Mouse (Mus musculus): ENCODE results near the gene Gbf1. TPM values are rescaled to one million over a fixed set of nuclear protein-coding genes. Genes with fewer than 3 reads are reported as not detected.
"Not testable (repeated sequence)": the region's sequence is repeated elsewhere in the genome, so short reads cannot be mapped to it uniquely, and the experiment has no call there.

The Gbf1 gene
- polyA plus RNA-seq, 1 experiment, result 86.4 TPM

DNA sequence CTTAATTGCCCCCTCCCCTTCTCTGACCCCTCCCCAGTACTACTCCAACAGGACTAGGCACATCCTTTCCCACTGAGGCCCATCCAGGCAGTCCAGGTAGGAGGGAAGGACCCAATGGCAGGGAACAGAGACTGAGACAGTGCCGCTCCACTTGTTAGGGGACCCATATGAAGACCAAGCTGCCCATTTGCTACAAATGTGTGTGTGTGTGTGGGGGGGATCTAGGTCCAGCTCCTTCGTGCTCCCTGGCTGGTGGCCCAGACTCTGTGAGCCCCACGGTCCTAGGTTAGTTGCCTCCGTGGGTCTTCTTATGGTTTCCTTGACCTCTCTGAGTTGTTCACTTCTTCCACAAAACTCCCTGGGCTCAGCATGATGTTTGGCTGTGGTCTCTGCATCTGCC, 26.0 kb upstream of the Gbf1 start:
- no peak overlapping the region for H3K27ac ChIP-seq (ENCODE audit: insufficient read depth, low read length)
- no peaks in the 10 kb centered on the region for H3K4me1 ChIP-seq (ENCODE audit: control insufficient read depth, insufficient read depth, low read length)
- H3K4me3 ChIP-seq (ENCODE audit: insufficient read depth, low read length), result no peak overlapping the region
- no peak for TF ChIP-seq CTCF (IDR thresholded peaks at IDR 0.05; ENCODE audit: borderline replicate concordance, insufficient read depth, low read length)
- no peak for TF ChIP-seq POLR2A (IDR thresholded peaks at IDR 0.05; ENCODE audit: low read depth, low read length)

DNA sequence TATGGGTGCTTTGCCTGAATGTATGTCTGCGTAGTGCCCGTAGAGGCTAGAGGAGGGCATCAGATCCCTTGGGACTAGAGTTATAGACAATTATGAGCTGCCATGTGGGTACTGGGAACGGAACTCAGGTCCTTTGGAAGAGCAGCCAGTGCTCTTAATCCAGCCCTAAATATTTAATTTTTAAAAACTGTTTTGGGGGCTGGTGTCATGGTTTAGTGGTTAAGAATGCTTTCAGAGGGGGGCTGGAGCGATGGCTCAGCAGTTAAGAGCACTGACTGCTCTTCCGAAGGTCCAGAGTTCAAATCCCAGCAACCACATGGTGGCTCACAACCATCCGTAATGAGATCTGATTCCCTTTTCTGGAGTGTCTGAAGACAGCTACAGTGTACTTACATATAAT, 22.6 kb upstream of the Gbf1 start:
- not testable (repeated sequence) for H3K4me1 ChIP-seq (ENCODE audit: control insufficient read depth, insufficient read depth, low read length); H3K27ac ChIP-seq (ENCODE audit: insufficient read depth, low read length); H3K4me3 ChIP-seq (ENCODE audit: insufficient read depth, low read length)

DNA sequence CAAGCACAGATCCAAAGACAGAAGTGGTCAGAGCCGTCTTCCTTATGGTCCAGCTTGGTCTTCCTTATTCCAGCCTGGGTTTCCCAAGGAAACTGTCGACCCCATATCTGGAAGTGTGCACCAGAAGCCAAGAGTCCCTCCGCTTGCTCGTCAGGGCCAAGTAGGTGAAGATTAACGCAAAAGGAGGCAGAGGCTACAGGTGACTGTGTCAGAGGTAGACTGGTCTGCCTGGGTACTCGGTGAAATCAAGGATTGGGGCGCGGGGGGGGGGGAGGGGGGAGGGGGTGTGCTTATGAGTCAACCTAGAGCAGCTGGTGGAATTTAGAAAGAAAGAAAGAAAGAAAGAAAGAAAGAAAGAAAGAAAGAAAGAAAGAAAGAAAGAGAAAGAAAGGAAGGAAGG, 21.0 kb upstream of the Gbf1 start:
- no peak overlapping the region for H3K27ac ChIP-seq (ENCODE audit: insufficient read depth, low read length)
- TF ChIP-seq CTCF (IDR thresholded peaks at IDR 0.05; ENCODE audit: borderline replicate concordance, insufficient read depth, low read length) (no peak), POLR2A (IDR thresholded peaks at IDR 0.05; ENCODE audit: low read depth, low read length) (no peak)
- H3K4me3 ChIP-seq (ENCODE audit: insufficient read depth, low read length), result no peak overlapping the region
- no peaks in the 10 kb centered on the region for H3K4me1 ChIP-seq (ENCODE audit: control insufficient read depth, insufficient read depth, low read length)

DNA sequence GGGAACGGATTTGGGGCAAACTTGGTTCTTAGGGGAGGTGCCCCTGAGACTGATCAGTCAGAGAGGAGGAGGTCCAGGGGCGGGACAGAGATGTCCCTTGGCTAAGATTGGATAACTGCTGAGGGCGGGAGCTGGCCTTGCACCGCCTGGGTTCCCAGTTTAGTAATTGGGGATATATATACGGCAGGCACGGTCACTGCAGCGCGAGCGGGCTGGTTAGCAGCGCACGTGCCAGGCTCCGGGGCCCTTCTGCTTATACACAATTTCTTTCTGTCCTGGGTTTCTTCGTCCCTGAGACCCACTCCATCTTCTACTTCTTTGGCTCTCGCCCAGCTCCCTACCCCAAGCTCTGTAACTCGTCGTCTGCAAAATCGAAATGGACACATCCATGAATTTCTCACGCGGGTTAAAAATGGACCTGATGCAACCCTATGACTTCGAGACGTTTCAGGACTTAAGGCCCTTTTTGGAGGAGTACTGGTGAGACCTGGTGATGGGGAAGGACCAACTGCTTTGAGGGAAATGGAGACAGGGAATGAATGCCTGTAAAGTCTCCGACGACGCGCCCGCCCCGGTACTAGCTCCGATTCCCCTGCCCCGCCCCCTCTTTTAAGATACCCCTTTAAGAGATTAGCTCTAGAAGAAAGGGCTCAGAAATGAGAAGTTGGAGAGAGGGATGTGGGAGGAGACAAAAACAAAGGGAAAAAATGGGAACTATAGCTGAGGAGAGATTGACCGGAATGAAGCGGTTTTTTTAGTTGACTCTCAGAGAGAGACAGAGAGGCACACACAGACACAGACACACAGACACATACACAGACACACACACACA, 20.4 kb upstream of the Gbf1 start, which contains the start of gene Elovl3:
Elovl3 (plus strand) TSS at position 204 of the 832 bp plus-strand sequence.
- Histone ChIP-seq H3K4me3 (ENCODE audit: insufficient read depth, low read length) (peak within 1 kb of the TSS; percentile 27), H3K4me1 (ENCODE audit: control insufficient read depth, insufficient read depth, low read length) (no peaks in the 10 kb centered on the region), H3K27ac (ENCODE audit: insufficient read depth, low read length) (no peak within 1 kb of the TSS)
- TF ChIP-seq POLR2A (IDR thresholded peaks at IDR 0.05; ENCODE audit: low read depth, low read length), result no peak; the same call in 1 of the 2 replicates

DNA sequence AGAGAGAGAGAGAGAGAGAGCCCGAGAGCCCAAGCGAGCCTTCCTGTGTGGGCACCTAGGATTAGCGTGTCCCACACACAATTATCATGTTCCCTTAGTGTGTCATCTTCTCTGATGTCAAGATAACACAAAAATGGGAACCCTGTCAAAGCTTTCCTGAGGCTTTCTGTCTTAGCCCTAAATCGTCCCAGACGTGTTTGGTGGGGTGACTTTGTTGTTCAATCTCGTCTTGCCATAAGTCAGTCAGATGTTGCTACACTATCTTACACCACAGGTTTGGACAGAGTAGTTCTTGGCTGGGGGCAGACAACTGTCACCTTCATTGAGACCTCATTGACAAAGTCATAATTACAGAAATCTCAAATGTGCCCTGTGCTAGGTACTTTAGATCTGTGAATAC, 19.7 kb upstream of the Gbf1 start:
- Histone ChIP-seq H3K4me1 (ENCODE audit: control insufficient read depth, insufficient read depth, low read length) (no peaks in the 10 kb centered on the region), H3K27ac (ENCODE audit: insufficient read depth, low read length) (no peak overlapping the region), H3K4me3 (ENCODE audit: insufficient read depth, low read length) (no peak overlapping the region)
- TF ChIP-seq POLR2A (IDR thresholded peaks at IDR 0.05; ENCODE audit: low read depth, low read length), result no peak
- no peak for TF ChIP-seq CTCF (IDR thresholded peaks at IDR 0.05; ENCODE audit: borderline replicate concordance, insufficient read depth, low read length)

DNA sequence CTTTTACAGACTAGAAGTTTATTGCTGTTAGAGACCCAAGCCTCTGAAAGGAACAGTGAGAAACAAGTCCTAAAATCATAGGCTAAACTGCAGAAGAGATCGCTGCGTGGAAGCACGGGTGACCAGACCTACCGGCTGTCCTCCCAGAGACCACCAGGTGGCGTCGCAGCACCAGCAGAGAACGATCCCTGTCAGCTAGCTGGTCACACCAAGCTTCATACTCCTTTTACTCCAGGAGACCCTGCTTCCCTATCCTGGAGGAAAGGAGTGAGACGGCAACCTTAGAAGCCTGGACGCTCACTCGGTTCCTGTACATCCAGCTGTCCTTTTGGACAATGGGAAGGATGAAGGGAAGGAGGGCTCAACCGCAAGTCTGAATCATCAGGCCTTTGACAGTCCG, 17.0 kb upstream of the Gbf1 start:
- no peak overlapping the region for H3K27ac ChIP-seq (ENCODE audit: insufficient read depth, low read length)

DNA sequence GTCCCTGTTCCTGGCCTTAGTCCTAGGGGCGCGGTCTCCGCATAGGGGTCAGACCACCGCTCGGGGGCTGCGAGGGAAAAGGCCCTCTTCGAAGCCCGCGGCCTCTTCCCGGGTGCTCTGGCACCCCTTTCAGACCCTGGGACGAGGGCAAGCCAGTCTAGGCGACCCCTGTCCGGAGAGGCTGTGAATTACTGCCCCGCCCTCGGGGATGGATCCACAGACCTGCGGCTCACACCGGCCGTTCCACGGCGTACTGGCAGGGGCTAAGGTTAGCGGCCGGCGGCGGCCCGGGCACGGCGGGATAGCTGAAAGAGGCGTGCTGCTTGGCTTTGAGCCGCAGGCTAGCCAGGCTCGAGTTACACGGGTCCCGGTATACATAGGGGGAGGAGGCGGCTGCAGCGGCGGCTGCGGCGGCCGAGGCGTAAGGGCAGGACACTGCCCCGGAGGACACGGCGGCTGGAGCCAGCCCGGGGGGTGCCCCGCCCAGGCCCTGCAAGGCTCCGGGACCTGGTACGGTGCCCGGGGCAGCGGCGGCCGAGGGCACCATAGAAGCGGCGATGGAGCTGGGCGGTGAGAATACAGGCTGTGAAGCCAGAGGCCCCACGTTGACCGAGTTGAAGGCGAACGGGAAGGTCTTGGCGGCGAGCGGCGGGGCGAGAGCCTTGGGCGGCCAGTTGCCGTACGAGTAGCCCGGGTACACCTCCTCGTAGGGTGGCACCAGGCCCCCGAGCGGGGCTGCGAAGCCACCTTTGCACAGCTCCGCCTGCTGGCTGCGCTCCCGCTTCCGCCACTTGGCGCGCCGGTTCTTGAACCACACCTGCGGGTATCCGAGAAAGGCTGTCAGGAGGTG, 16.3 kb upstream of the Gbf1 start:
- Histone ChIP-seq H3K27ac (ENCODE audit: insufficient read depth, low read length) (no peak overlapping the region), H3K4me3 (ENCODE audit: insufficient read depth, low read length) (peak overlapping the region; percentile 37), H3K4me1 (ENCODE audit: control insufficient read depth, insufficient read depth, low read length) (no peaks in the 10 kb centered on the region)
- TF ChIP-seq CTCF (IDR thresholded peaks at IDR 0.05; ENCODE audit: borderline replicate concordance, insufficient read depth, low read length) (no peak), POLR2A (IDR thresholded peaks at IDR 0.05; ENCODE audit: low read depth, low read length) (no peak)

More for the DNA sequence above, 17.0 kb upstream of the Gbf1 start:
- no peak for TF ChIP-seq POLR2A (IDR thresholded peaks at IDR 0.05; ENCODE audit: low read depth, low read length)
- TF ChIP-seq CTCF (IDR thresholded peaks at IDR 0.05; ENCODE audit: borderline replicate concordance, insufficient read depth, low read length), result peak; percentile 98
- H3K4me1 ChIP-seq (ENCODE audit: control insufficient read depth, insufficient read depth, low read length), result no peaks in the 10 kb centered on the region
- peak overlapping the region; percentile 37; the same call in 1 of the 2 replicates for H3K4me3 ChIP-seq (ENCODE audit: insufficient read depth, low read length)

DNA sequence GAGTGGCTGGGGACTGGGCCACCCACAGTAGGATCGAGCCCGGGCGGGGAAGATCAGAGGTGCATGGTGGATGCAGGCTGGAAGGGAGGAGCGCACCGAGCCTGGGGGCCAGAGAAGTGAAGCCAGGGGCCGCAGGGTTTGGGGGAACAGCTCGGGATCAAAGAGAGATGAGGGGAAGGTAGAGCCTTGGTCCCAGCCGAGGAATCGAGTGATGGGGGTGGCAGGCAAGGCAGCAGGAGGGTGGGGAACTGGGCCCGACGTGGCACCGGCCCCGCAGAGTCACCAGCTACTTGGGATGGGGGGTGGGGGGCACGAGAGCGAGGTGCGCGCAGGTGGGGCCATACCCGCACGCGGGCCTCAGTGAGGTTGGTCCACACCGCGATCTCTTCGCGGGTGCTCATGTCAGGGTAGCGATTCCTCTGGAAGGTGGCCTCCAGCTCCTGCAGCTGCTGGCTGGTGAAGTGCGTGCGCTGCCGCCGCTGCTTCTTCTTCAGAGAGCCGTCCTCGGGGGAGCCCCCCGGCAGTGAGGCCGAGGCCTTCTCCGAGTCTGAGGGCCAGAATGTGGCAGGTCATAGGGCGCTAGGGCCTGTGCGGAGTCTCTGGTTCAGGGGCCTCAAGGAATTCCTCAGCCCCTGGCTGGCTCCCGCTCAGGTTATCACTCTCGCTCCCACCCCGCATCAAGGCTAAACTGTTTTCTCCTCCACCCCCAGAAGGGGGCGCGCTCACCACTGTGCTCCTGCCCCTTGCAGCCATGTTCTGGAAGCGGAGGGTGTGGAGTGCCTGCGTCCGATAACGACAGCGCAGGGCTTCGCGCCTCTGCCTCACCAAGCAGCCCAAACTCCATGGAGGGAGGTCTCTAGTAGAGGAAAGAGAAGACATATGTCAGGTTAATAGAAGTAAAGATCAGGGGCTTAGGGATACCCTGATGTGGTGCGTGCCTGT, 15.4 kb upstream of the Gbf1 start:
- Histone ChIP-seq H3K4me1 (ENCODE audit: control insufficient read depth, insufficient read depth, low read length) (no peaks in the 10 kb centered on the region), H3K27ac (ENCODE audit: insufficient read depth, low read length) (no peak overlapping the region), H3K4me3 (ENCODE audit: insufficient read depth, low read length) (peak overlapping the region; percentile 37; the same call in 1 of the 2 replicates)
- TF ChIP-seq POLR2A (IDR thresholded peaks at IDR 0.05; ENCODE audit: low read depth, low read length) (no peak), CTCF (IDR thresholded peaks at IDR 0.05; ENCODE audit: borderline replicate concordance, insufficient read depth, low read length) (peak; percentile 87)

DNA sequence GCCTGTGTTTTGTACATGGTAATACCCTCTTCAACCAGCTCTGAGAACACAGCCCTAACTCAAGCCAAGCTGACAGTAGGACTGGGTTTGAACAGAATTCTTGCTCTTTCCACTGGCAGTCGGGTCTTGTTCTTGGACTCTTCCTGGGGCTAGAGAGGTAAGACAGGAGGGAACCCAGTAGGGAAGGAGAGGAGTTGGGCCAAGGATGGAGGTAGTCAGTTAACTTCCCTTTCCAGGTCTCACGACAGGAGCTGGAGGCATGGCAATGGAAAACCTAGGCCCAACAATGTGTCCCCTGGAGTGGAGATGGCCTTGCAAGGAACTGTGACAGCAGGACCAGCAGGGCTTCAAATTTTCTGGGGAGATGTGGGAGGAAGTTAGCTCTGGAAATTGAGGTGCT, 12.0 kb upstream of the Gbf1 start:
- Histone ChIP-seq H3K4me1 (ENCODE audit: control insufficient read depth, insufficient read depth, low read length) (no peaks in the 10 kb centered on the region), H3K27ac (ENCODE audit: insufficient read depth, low read length) (no peak overlapping the region), H3K4me3 (ENCODE audit: insufficient read depth, low read length) (no peak overlapping the region)
- TF ChIP-seq POLR2A (IDR thresholded peaks at IDR 0.05; ENCODE audit: low read depth, low read length), result no peak
